Mouse (Mus musculus) T-helper 2 cell (primary cell): ENCODE measurements at regions not wholly inside any gene's neighbourhood (a gene's known extent, or its start where the extent isn't known, plus 50 kb on each side); places are given as distances from the start of the nearest gene placed in this dataset.

Experiments
- in situ Hi-C: fragments of 300-600 bp; cut with MboI, MseI; formaldehyde crosslinking; loops from one replicate; pipeline ENCODE4 v1.15.1; 2025; ENCODE audit warnings: high pct_unique_total_duplicates

GRCm38 (mm10) chr2:178542032-178542431 is 111.7 kb downstream of the Cdh26 start:
- in situ Hi-C loops = no loop called here

DNA sequence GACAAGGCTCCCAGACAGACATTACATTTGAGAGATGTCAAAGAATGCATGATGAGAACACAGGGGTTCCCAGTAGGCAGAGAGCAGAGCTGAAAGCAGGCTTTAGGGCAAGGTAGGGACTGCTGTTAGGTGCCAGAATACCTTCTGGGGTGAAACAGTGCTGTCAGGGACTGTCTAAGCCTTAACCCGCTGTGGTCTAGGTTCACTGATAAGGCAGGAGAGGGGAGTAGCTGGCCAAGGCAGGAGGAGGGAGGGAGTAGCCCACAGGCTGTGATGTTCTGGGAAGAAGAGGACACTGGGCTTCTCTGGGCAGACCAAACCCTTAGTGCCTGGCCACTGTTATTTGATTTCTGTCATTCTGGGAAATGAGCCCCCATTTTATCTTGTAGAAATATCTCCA is 114.1 kb downstream of the Cdh26 start:
- in situ Hi-C loops = no loop called here

DNA sequence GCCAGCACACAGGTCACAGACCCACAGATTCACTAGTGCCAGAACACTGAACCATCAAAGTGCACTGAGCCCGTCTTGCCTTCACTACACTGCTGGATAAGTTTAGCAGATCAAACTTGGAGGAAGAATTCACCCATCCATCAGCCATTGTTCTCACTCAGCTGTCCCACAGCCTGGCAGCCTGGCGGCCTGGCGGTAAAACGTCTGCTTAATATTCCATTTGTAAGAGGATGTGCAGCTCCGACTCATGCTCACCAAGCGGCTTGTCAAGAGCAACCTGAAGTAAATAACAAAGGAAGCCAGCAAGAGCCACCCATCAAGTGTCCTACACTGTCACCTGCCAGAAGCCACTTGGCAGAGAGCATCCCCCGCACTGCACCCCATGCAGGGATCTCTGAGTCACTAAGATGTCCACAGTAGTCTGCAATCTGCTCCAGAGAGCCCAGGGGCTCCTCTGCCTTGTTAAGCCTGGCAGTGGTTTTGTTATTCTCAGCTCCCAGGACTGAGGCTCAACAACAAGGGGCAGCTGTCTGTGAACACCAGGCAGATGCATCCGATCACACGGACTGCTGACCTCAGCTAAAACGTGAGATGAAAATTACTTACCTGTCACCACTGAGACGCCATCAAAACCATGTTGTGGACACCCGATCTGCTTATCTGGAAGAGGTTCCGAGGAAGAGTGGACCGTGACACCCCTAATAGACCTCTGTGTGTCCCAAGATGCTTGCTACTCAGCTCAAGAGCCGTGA is 115.4 kb downstream of the Cdh26 start:
- in situ Hi-C loops = no loop called here

- in situ Hi-C loops = no loop called here
These were observed 116.0 kb downstream of the Cdh26 start for GRCm38 (mm10) chr2:178546353-178546720.

GRCm38 (mm10) chr2:178546888-178547287 is 116.6 kb downstream of the Cdh26 start:
- in situ Hi-C loops = no loop called here

- in situ Hi-C loops = no loop called here
These were observed 118.6 kb downstream of the Cdh26 start for GRCm38 (mm10) chr2:178548937-178549336.

GRCm38 (mm10) chr2:178553736-178554135 is 123.4 kb downstream of the Cdh26 start:
- in situ Hi-C loops = no loop called here

DNA sequence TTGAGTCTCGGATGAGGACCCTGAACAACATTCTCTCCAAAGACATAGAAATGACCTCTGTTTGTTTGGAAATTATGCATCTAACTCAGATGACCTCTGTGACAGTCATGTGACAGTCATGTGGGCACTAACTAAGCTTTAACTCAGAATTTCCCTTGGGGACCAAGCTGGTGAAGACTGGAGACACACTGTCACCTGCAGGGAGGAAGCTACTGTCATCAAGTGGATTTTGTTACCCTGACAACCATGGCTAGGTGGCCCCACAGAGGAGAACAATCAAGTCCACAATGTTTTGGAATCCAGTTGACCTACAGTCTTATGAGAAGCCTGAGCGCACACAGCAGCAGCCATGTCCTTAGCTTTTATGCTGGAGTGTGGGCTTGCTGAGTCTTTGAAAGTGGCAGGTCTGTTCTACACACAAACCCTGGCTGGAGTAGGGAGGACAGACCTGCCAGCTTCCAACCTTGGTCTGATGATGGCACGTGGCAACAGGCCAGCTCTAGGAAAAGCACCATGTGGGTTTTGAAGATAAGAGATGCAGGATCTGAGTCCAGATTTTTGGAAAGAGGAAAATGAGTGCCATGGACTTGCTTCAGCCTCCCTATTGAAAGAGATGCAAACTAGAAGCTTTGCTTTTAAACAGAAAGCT is 125.5 kb downstream of the Cdh26 start:
- in situ Hi-C loops = no loop called here

- in situ Hi-C loops = no loop called here
These were observed 127.6 kb downstream of the Cdh26 start for GRCm38 (mm10) chr2:178557934-178558333.

GRCm38 (mm10) chr2:178563287-178563686 is 133.0 kb downstream of the Cdh26 start:
- in situ Hi-C loops = no loop called here

GRCm38 (mm10) chr2:178565368-178565818 is 135.1 kb downstream of the Cdh26 start:
- in situ Hi-C loops = no loop called here

- in situ Hi-C loops = no loop called here
These were observed 137.2 kb downstream of the Cdh26 start for GRCm38 (mm10) chr2:178567493-178567892.

GRCm38 (mm10) chr2:178572301-178572700 is 142.0 kb downstream of the Cdh26 start:
- in situ Hi-C loops = loop anchor here (5.0 kb wide), 1 partner anchor 95 kb away; no protein-coding TSS in a partner anchor

GRCm38 (mm10) chr2:178574859-178575258 is 144.5 kb downstream of the Cdh26 start:
- in situ Hi-C loops = loop anchor here (5.0 kb wide), 1 partner anchor 92 kb away; no protein-coding TSS in a partner anchor

- in situ Hi-C loops = no loop called here
These were observed 145.1 kb downstream of the Cdh26 start for GRCm38 (mm10) chr2:178575403-178575802.

DNA sequence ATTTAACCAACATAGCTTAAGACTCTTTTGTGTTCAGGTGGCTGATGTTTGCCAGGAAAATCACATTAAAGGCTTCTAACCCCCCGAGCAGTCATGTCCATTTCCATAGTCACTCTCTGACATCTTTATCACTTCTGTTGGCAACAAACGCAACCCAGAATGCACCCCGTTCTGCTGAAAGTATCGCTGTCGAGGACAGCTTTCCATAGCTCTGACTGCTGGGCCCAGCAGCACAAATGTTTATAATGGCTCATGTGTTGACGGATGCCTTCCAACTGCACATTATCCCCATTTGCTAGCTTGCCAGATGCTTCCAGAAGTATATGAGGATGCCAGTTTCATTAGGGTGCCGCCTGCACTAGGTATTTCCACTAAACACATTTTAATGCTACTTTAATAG is 145.7 kb downstream of the Cdh26 start:
- in situ Hi-C loops = no loop called here

DNA sequence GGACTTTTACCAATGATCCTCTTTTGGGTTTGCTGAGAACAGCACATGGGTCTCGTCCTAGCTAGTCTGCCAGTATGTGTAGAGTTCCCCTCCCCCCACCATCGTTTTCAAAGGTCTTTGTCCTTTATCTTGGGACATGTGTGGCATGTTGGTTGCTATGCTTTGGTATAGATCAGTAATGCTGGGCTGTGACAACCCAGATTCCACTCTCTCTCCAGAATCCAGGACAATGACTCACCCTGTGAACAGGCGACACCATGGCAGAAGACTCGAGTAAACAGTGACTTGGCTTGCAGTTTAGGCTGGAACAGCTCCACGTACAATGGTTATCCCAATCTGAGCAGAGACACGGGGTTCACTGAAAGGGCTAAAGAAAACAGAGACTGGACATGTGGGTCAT is 149.2 kb downstream of the Cdh26 start:
- in situ Hi-C loops = no loop called here

GRCm38 (mm10) chr2:178581306-178581705 is 151.0 kb downstream of the Cdh26 start:
- in situ Hi-C loops = no loop called here

DNA sequence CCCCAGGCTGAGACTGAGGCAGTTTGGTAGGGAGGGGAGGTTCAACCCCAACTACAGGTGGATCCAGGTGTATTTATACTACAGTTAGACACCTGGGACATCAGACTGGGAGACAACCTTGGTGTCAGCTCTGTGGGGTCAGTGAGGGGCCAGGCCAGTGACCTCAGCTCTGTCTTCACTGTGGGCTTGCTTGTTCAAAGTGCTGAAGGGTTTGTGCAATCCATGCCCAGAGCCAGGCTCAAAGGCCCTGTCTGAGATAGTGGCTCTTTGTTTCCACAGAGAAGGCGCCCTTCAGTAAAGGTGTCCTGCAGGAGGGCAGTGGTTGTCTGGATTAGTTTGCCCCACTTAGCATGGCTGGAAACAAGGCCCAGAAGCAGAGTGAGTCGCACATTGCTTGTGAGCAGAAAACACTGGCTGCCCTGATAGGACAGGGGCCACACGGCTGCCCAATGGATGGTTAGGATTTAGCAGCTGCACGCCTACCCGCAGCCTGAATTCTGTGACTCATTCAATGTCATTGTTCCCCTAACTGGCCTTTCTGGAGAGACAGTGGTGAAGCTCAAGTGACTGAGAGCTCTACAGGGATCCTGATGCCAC is 154.7 kb downstream of the Cdh26 start:
- in situ Hi-C loops = no loop called here

- in situ Hi-C loops = no loop called here
These were observed 156.9 kb downstream of the Cdh26 start for GRCm38 (mm10) chr2:178587134-178587636.

- in situ Hi-C loops = no loop called here
These were observed 163.4 kb downstream of the Cdh26 start for GRCm38 (mm10) chr2:178593743-178594142.

DNA sequence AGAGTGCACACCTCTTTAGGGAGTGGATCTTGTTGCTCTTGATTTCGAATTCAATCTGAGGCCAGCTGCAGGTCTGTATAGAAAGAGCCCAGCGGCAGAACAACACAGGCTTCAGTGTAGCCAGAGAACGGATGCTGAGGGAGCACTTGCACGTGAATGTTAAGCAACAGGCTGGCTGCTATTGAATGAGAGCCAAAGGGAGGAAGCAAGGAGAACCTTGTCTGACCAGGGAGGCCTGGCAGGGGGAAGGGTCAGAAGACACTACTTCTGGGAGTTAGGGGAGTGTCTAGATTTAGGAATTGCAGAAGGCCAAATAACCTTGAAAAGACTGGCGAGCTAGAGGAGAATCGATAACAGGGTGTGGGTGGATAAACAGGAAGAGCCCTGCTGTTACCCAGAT is 163.8 kb downstream of the Cdh26 start:
- in situ Hi-C loops = no loop called here
